Comparison of ENCODE assay signal across 8 mouse cellular contexts in genomic region chr5:76974554-76975285, GRCm38 (mm10). TPM values are rescaled to one million over a fixed set of nuclear protein-coding genes. Genes with fewer than 3 reads are reported as not detected.
DNase-seq lines count a peak whose midpoint lies in the region; ATAC-seq and TF ChIP-seq lines count a peak whose summit lies in the region.

Gene Srp72, plus strand, starts transcription at chr5:76974683.

- H3K27ac ChIP-seq in brown adipose tissue, adult 24 weeks (replicated peaks; ENCODE audit: low read depth, low read length), result peak within 1 kb of the TSS; percentile 97
- H3K27ac ChIP-seq in heart, embryonic 13.5 days (replicated peaks), result peak within 1 kb of the TSS; percentile 95
- peak within 1 kb of the TSS; percentile 94 for H3K27ac ChIP-seq in kidney, postnatal 0 days
- peak within 1 kb of the TSS; percentile 100 for H3K27ac ChIP-seq in liver, adult 2 months (replicated peaks; ENCODE audit: insufficient read depth, low read depth, low read length)

- H3K4me1 ChIP-seq in brown adipose tissue, adult 24 weeks (ENCODE audit: control insufficient read depth, insufficient read depth, insufficient read length, low read length), result no peaks in the 10 kb centered on the region; the same call in 1 of the 2 replicates
- peaks cover 21% of the 10 kb centered on the region for H3K4me1 ChIP-seq in heart, embryonic 13.5 days
- peaks cover 13% of the 10 kb centered on the region; the same call in 1 of the 2 replicates for H3K4me1 ChIP-seq in kidney, postnatal 0 days (replicated peaks; ENCODE audit: insufficient read depth, low read length)
- peaks cover 9% of the 10 kb centered on the region for H3K4me1 ChIP-seq in liver, adult 2 months (ENCODE audit: control insufficient read depth, insufficient read depth, low read length)

- H3K4me3 ChIP-seq in brown adipose tissue, adult 24 weeks (ENCODE audit: insufficient read depth, low read depth, low read length), result peak within 1 kb of the TSS; percentile 98
- peak within 1 kb of the TSS; percentile 95 for H3K4me3 ChIP-seq in heart, embryonic 13.5 days
- H3K4me3 ChIP-seq in kidney, postnatal 0 days (replicated peaks; ENCODE audit: low read depth, low read length), result peak within 1 kb of the TSS; percentile 87
- H3K4me3 ChIP-seq in liver, adult 2 months (ENCODE audit: insufficient read depth, low read depth, low read length), result peak within 1 kb of the TSS; percentile 99

- H3K79me2 ChIP-seq in liver, adult 2 months (ENCODE audit: control insufficient read depth, insufficient read depth, low read length), result peaks cover 6% of the 10 kb centered on the region; the same call in 1 of the 2 replicates

- H3K36me3 ChIP-seq in heart, embryonic 13.5 days, result peaks cover 51% of the 10 kb centered on the region
- peaks cover 11% of the 10 kb centered on the region; the same call in 1 of the 2 replicates for H3K36me3 ChIP-seq in kidney, postnatal 0 days (ENCODE audit: insufficient read depth, low read length)
- H3K36me3 ChIP-seq in liver, adult 2 months (ENCODE audit: control insufficient read depth, insufficient read depth, low read length), result peaks cover 23% of the 10 kb centered on the region

- 0 out of 2 replicates have a peak, but pooled peaks have one; percentile 30 for TF ChIP-seq POLR2A in liver, adult 2 months (IDR thresholded peaks at IDR 0.05; ENCODE audit: extremely low read depth, insufficient read depth, low read length)

- under 1% methylated on average over 60 of the region's 60 CpGs for WGBS in heart, embryonic 13.5 days
- under 1% methylated on average over 58 of the region's 60 CpGs for WGBS in kidney, postnatal 0 days
- WGBS in liver, adult 2 months, result under 1% methylated on average over 60 of the region's 60 CpGs

- H3K4me2 ChIP-seq in heart, embryonic 13.5 days, result peak within 1 kb of the TSS; percentile 96
- H3K4me2 ChIP-seq in kidney, postnatal 0 days (ENCODE audit: low read length), result peak within 1 kb of the TSS; percentile 88

- peak within 1 kb of the TSS; percentile 97 for H3K9ac ChIP-seq in heart, embryonic 13.5 days
- H3K9ac ChIP-seq in kidney, postnatal 0 days (ENCODE audit: low read depth, low read length), result peak within 1 kb of the TSS; percentile 86
- H3K9ac ChIP-seq in liver, adult 2 months (ENCODE audit: low read depth, low read length), result peak within 1 kb of the TSS; percentile 98

- no peaks in the 10 kb centered on the region for H3K27me3 ChIP-seq in heart, embryonic 13.5 days (replicated peaks)
- H3K27me3 ChIP-seq in kidney, postnatal 0 days (ENCODE audit: insufficient read depth, low read length), result no peaks in the 10 kb centered on the region
- no peaks in the 10 kb centered on the region for H3K27me3 ChIP-seq in liver, adult 2 months (ENCODE audit: control insufficient read depth, insufficient read depth, low read length)

- H3K9me3 ChIP-seq in heart, embryonic 13.5 days, result no peaks in the 10 kb centered on the region
- no peaks in the 10 kb centered on the region for H3K9me3 ChIP-seq in kidney, postnatal 0 days (replicated peaks; ENCODE audit: low read length)

- DNase-seq in CD4-positive, CD25-positive, alpha-beta regulatory T cell, adult 2 months (ENCODE audit: low read depth, low spot score), result peak; percentile 94
- peak; percentile 95 for DNase-seq in kidney, postnatal 0 days (ENCODE audit: low spot score)
- DNase-seq in liver, adult 2 months (ENCODE audit: extremely low read depth, low read depth, low spot score), result peak; percentile 72
- peak; percentile 78 to 80 for DNase-seq in spleen, postnatal 36 days (ENCODE audit: low spot score in 2 of 2)

- no peak for TF ChIP-seq CTCF in kidney, postnatal 0 days (IDR thresholded peaks at IDR 0.05; ENCODE audit: low read depth)
- TF ChIP-seq CTCF in liver, adult 2 months (IDR thresholded peaks at IDR 0.05; ENCODE audit: low read depth, low read length), result no peak

- peak; percentile 96 for ATAC-seq in erythroid progenitor cell, adult 5-6 weeks (replicated peaks; ENCODE audit: low FRiP score, poor library complexity, severe bottlenecking)
- peak; percentile 78 for ATAC-seq in heart, embryonic 13.5 days (ENCODE audit: extremely low read depth, insufficient number of reproducible peaks, low FRiP score, low TSS enrichment)
- ATAC-seq in kidney, postnatal 0 days (replicated peaks; ENCODE audit: low FRiP score, low read depth), result peak; percentile 94
- peak; percentile 94 for ATAC-seq in monocyte, adult 5-6 weeks (replicated peaks; ENCODE audit: insufficient number of reproducible peaks, low FRiP score, low TSS enrichment, poor library complexity, severe bottlenecking)

RNA-seq across cellular contexts. Expression of gene Srp72, which starts in this region (rescaled TPM):
- polyA plus RNA-seq in brown adipose tissue, adult 24 weeks (2012; ENCODE audit: insufficient read depth, insufficient read length, missing spikeins), result 34.9 and 55.9 TPM in 2 replicates
- total RNA-seq in erythroid progenitor cell, adult 5-6 weeks (2015; ENCODE audit: low replicate concordance), result 41.4 and 41.5 TPM in 2 replicates
- total RNA-seq in erythroid progenitor cell, adult 5-6 weeks (2017; ENCODE audit: low replicate concordance), result 28.4 and 102 TPM in 2 replicates
- polyA plus RNA-seq in heart, embryonic 13.5 days (2015; fragmentation: Nextera tagmentation; extraction: Ambion mirVana), result 48.4 and 55.4 TPM in 2 replicates
- polyA plus RNA-seq in kidney, postnatal 0 days (2015; fragmentation: Nextera tagmentation; extraction: Ambion mirVana), result 70.0 and 79.5 TPM in 2 replicates
- total RNA-seq in liver, adult 2 months (2014; rRNA removed), result 43.4 and 43.5 TPM in 2 replicates
- polyA plus RNA-seq in liver, adult 2 months (2012; rRNA removed), result 18.4 and 23.1 TPM in 2 replicates
- 88.8 to 168 TPM (median 138 TPM) in 3 replicates for total RNA-seq in monocyte, adult 5-6 weeks (2017)

Comparison
In these comparisons a context has a peak if more than half of its experiments do, and no peak if none do; other contexts are left out.
1. Peak in every context shown above with its lines: DNase-seq, ATAC-seq, H3K4me3 ChIP-seq and H3K27ac ChIP-seq.